Mouse (Mus musculus): ENCODE data around the gene Pde10a. TPM values are rescaled to one million over a fixed set of nuclear protein-coding genes. Genes with fewer than 3 reads are reported as not detected.

Pde10a gene
- total and polyA plus RNA-seq, 2 experiments from 2014 or later, result 1.5 to 3.0 TPM

DNA sequence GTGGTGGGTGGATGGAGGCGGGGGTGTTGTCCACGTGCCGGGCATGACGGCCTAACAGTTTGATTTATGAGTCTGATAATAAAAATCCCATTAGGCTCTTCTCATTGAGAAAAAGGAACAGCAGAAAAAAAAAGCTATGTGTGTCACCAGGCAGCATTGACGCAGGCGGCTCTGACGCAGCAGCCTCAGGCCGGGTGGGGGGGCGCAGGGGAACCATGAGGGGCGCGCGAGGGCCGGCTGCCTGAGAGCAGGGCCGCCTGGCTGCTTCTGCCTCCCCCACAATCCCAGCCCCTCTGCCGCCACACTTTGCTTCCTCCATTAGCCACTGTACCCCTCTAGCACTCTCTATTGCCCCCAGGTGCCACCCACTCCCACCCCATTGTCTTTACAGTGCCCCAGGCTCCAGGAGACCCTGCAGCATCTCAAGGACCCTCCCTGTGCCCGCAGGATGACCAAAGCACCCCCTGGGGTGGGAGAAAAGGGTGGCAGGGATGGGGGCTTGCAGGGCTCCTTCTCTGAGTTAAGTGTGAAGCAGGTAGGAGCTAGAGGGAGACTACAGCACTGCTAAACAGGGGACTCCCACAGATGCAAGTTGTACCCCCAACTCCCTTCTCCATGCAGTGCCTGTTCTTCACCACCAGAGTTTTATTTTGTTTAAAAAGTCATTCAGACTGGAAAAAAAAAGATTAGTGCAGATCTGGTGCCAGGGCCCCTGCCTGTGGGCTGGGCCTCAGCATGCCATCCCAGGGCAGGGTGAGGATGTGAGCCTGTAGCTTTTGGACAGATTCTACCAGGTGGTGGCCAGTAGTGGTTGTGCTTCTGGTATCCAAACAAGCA, 16.6 kb upstream of the Pde10a start:
- DNase-seq (ENCODE audit: low spot score) (peak; percentile 75), ATAC-seq (ENCODE audit: insufficient read depth, low read depth) (peak; percentile 71)
- 0% methylated on average over 15 of the region's 16 CpGs for WGBS
- no peaks in the 10 kb centered on the region for H3K27me3 ChIP-seq (ENCODE audit: control insufficient read depth, insufficient read depth, low read length)
- H3K4me2 ChIP-seq (ENCODE audit: low read depth, low read length), result peak overlapping the region; percentile 62
- H3K4me3 ChIP-seq (ENCODE audit: low read depth, low read length), result peak overlapping the region; percentile 33
- 0 out of 2 replicates have a peak, but pooled peaks have one; percentile 5 for TF ChIP-seq CTCF (IDR thresholded peaks at IDR 0.05; ENCODE audit: low read depth)
- no peak for TF ChIP-seq EP300 (IDR thresholded peaks at IDR 0.05; ENCODE audit: low read depth)
- peaks cover 23% of the 10 kb centered on the region for H3K4me1 ChIP-seq (ENCODE audit: control insufficient read depth, insufficient read depth)
- no peaks in the 10 kb centered on the region for H3K9me3 ChIP-seq (replicated peaks; ENCODE audit: control insufficient read depth, low read length)
- no peaks in the 10 kb centered on the region for H3K36me3 ChIP-seq (replicated peaks; ENCODE audit: control insufficient read depth, insufficient read depth, low read length)
- H3K27ac ChIP-seq (ENCODE audit: low read depth), result no peak overlapping the region
- no peak overlapping the region; the same call in 1 of the 2 replicates for H3K9ac ChIP-seq (replicated peaks; ENCODE audit: low read depth, low read length)

DNA sequence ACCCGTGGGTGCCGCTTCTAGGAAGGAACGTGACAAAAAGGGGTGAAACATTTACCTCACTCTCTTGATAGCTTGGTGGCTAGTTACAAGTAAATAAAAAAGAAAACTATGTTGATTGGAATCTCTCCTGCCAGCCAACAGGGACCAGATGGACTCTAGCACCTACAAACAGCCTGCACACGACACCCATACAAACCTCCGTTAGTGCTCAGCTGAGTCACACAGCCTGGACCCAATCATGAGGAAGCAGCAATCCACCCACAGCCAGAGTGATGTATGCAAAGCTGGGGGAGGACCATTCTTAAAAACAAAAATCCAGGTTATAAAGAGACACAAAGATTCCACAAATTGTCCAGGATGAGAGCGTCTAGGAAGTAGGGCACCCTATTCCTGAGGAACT, 9.2 kb upstream of the Pde10a start:
- DNase-seq (ENCODE audit: low spot score) (no peak), ATAC-seq (ENCODE audit: insufficient read depth, low read depth) (no peak)
- no peaks in the 10 kb centered on the region for H3K4me1 ChIP-seq (ENCODE audit: control insufficient read depth, insufficient read depth)
- no peak overlapping the region for H3K4me3 ChIP-seq (ENCODE audit: low read depth, low read length)
- no peaks in the 10 kb centered on the region for H3K27me3 ChIP-seq (ENCODE audit: control insufficient read depth, insufficient read depth, low read length)
- H3K9me3 ChIP-seq (replicated peaks; ENCODE audit: control insufficient read depth, low read length), result no peaks in the 10 kb centered on the region
- TF ChIP-seq CTCF (IDR thresholded peaks at IDR 0.05; ENCODE audit: low read depth), result no peak
- no peak for TF ChIP-seq EP300 (IDR thresholded peaks at IDR 0.05; ENCODE audit: low read depth)
- 74% methylated on average over 6 of the region's 6 CpGs for WGBS
- H3K9ac ChIP-seq (replicated peaks; ENCODE audit: low read depth, low read length), result no peak overlapping the region
- H3K4me2 ChIP-seq (ENCODE audit: low read depth, low read length), result no peak overlapping the region
- no peaks in the 10 kb centered on the region for H3K36me3 ChIP-seq (replicated peaks; ENCODE audit: control insufficient read depth, insufficient read depth, low read length)
- no peak overlapping the region for H3K27ac ChIP-seq (ENCODE audit: low read depth)

DNA sequence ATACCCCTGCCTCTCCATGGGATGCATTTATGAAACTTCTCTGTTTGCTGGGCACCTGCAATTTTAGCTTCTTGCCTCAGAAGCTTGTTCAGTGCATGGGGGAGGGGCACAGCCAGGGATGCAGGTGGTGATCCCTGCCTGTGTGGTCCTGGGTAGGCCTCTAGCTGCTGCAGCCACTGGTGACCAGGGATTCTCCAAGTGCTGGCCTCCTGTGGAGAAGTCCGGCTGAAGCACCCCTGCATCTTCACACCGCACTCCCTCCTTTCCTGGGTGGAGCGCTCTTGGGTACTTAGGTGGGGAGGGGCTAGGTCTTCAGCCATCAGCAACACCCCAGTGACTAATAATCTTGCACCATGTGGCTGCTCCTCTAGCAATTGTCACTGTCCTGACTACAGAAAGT, 1.2 kb upstream of the Pde10a start:
- Histone ChIP-seq H3K4me2 (ENCODE audit: low read depth, low read length) (peak overlapping the region; percentile 93), H3K4me1 (ENCODE audit: control insufficient read depth, insufficient read depth) (peaks cover 16% of the 10 kb centered on the region), H3K9me3 (replicated peaks; ENCODE audit: control insufficient read depth, low read length) (no peaks in the 10 kb centered on the region), H3K27ac (ENCODE audit: low read depth) (0 out of 2 replicates have a peak overlapping the region, but pooled peaks have one; percentile 32), H3K9ac (replicated peaks; ENCODE audit: low read depth, low read length) (no peak overlapping the region), H3K4me3 (ENCODE audit: low read depth, low read length) (peak overlapping the region; percentile 59; the same call in 1 of the 2 replicates), H3K36me3 (replicated peaks; ENCODE audit: control insufficient read depth, insufficient read depth, low read length) (no peaks in the 10 kb centered on the region), H3K27me3 (ENCODE audit: control insufficient read depth, insufficient read depth, low read length) (peaks cover 21% of the 10 kb centered on the region)
- 13% methylated on average over 3 of the region's 3 CpGs for WGBS
- no peak for ATAC-seq (ENCODE audit: insufficient read depth, low read depth)
- TF ChIP-seq CTCF (IDR thresholded peaks at IDR 0.05; ENCODE audit: low read depth) (no peak), EP300 (IDR thresholded peaks at IDR 0.05; ENCODE audit: low read depth) (no peak)
- no peak for DNase-seq (ENCODE audit: low spot score)

DNA sequence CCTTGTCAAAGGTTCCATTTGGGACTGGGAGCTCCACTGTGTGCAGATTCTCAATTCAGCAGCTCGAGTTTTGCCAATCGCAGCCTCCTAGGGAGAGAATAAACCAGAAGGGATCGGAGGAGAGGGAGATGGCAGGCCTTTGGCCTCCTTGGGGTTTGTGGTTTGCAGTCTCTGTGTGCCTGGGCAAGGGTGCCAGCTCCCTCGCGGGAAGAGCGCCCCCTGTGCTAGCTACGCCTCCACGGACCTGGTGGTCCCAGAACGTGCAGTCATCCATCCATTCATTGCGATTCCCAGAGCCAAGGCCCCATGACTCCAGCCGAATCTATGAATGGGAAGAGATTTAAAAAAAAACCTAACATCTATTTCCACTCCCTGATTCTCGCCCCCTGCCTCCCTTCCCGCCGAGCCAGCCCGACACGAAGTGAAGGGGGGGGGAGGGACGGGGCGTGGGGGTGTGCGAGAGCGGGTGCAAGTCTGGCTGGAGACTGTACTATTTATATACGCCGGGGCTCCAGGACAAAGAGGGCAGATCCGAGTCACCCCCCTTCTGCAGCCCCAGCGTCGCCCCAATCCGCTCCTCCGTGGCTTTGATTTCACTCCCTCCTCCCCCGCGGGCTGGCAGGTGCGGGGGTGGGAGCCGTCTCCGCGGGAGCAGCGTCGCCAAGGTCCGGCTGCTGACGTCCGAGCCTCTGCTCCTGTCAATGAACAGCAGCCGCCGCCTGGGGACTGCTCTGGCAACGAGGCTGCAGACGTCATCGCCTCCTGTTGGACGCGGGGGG, 596 bp upstream of the Pde10a start:
- TF ChIP-seq EP300 (IDR thresholded peaks at IDR 0.05; ENCODE audit: low read depth) (no peak), CTCF (IDR thresholded peaks at IDR 0.05; ENCODE audit: low read depth) (peak; percentile 29; the same call in 1 of the 2 replicates)
- Histone ChIP-seq H3K9me3 (replicated peaks; ENCODE audit: control insufficient read depth, low read length) (no peaks in the 10 kb centered on the region), H3K36me3 (replicated peaks; ENCODE audit: control insufficient read depth, insufficient read depth, low read length) (no peaks in the 10 kb centered on the region), H3K4me3 (ENCODE audit: low read depth, low read length) (peak overlapping the region; percentile 59), H3K27ac (ENCODE audit: low read depth) (peak overlapping the region; percentile 32; the same call in 1 of the 2 replicates), H3K4me1 (ENCODE audit: control insufficient read depth, insufficient read depth) (peaks cover 16% of the 10 kb centered on the region), H3K4me2 (ENCODE audit: low read depth, low read length) (peak overlapping the region; percentile 93), H3K9ac (replicated peaks; ENCODE audit: low read depth, low read length) (peak overlapping the region; percentile 27), H3K27me3 (ENCODE audit: control insufficient read depth, insufficient read depth, low read length) (peaks cover 21% of the 10 kb centered on the region)
- DNase-seq (ENCODE audit: low spot score) (peak; percentile 85), ATAC-seq (ENCODE audit: insufficient read depth, low read depth) (peak; percentile 90)
- under 1% methylated on average over 44 of the region's 45 CpGs for WGBS

DNA sequence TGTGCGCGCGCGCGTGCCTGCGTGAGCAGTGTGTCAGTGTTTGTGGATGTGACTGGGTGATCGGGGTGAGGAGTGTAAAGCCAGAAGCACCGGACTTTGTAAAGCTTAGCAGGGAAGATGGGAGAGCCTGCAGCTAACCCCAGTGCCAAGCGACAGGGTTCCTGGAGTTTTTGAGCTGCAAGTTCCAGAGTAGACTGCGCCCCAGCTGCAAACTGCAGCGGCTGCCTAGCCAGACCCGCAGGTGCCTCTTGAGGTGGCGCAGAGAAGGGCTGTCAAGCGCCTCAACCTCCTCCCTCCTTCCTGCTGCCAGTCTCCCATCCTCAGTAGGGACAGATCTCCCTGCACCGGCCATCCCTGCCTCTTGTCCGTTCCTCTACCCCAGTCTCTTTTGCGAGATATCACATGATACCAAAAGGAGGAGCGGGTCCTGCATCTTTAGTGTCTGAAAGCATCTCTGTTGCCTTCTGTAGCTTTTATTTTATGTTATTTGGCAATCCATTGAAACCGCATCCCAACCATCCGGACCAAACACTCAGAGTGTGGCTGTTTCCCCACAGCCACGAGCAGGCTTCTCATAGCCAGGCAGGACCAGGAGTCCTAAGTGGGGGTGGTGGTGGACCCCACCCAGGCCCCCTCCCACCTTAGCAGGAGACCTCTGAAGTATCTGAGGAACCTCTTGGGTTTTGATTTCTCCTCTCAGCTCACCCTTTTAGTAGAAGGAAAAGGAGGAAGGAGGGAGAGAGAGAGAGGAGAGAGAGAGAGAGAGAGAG, 984 bp downstream of the Pde10a start:
- no peak for ATAC-seq (ENCODE audit: insufficient read depth, low read depth)
- H3K4me2 ChIP-seq (ENCODE audit: low read depth, low read length), result peak overlapping the region; percentile 93
- TF ChIP-seq EP300 (IDR thresholded peaks at IDR 0.05; ENCODE audit: low read depth) (no peak), CTCF (IDR thresholded peaks at IDR 0.05; ENCODE audit: low read depth) (no peak)
- no peak overlapping the region for H3K27ac ChIP-seq (ENCODE audit: low read depth)
- peaks cover 16% of the 10 kb centered on the region for H3K4me1 ChIP-seq (ENCODE audit: control insufficient read depth, insufficient read depth)
- no peaks in the 10 kb centered on the region for H3K36me3 ChIP-seq (replicated peaks; ENCODE audit: control insufficient read depth, insufficient read depth, low read length)
- no peaks in the 10 kb centered on the region for H3K9me3 ChIP-seq (replicated peaks; ENCODE audit: control insufficient read depth, low read length)
- no peak overlapping the region for H3K9ac ChIP-seq (replicated peaks; ENCODE audit: low read depth, low read length)
- H3K27me3 ChIP-seq (ENCODE audit: control insufficient read depth, insufficient read depth, low read length), result peaks cover 21% of the 10 kb centered on the region
- H3K4me3 ChIP-seq (ENCODE audit: low read depth, low read length), result peak overlapping the region; percentile 59
- WGBS, result 7% methylated on average over 21 of the region's 21 CpGs
- peak; percentile 25 for DNase-seq (ENCODE audit: low spot score)

Measured in heart, postnatal 0 days (tissue).